Mouse (Mus musculus): ENCODE measurements around the gene Axin2.

DNA sequence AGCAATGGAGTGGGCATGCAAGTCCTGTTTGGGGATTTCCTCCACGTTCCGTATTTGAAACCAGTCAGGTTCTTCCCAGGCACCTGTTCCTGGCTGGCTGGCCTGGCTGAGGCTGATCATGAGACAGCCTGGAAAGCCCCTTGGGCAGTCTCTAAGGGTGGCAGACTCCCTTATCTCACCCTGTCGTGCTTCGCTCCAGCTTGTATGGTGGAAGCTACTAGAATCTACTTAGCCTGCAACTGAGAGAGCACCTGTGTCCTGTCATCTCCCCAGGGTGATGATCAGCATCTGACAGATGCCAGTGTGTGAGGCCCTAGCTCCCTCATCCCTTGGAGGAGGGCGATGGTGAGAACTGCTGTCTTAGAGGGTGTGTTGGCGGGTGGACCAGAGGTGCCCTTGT is 21.7 kb upstream of the Axin2 start:
- no peak for TF ChIP-seq CTCF (IDR thresholded peaks at IDR 0.05; ENCODE audit: low read depth, low read length)
- TF ChIP-seq POLR2A (IDR thresholded peaks at IDR 0.05; ENCODE audit: borderline replicate concordance, low read depth, low read length): no peak
